Mouse (Mus musculus) heart, postnatal 0 days (tissue): ENCODE measurements around the gene Lrrc55.

Experiments
- CTCF ChIP-seq: IDR thresholded peaks from 2 replicates; pipeline ENCODE4 v1.5.1; 2016; ENCODE audit warnings: antibody characterized with exemption, control low read depth, low read depth
- EP300 ChIP-seq: IDR thresholded peaks from 2 replicates; pipeline ENCODE4 v1.6.1; 2016; ENCODE audit warnings: antibody characterized with exemption, low read depth

DNA sequence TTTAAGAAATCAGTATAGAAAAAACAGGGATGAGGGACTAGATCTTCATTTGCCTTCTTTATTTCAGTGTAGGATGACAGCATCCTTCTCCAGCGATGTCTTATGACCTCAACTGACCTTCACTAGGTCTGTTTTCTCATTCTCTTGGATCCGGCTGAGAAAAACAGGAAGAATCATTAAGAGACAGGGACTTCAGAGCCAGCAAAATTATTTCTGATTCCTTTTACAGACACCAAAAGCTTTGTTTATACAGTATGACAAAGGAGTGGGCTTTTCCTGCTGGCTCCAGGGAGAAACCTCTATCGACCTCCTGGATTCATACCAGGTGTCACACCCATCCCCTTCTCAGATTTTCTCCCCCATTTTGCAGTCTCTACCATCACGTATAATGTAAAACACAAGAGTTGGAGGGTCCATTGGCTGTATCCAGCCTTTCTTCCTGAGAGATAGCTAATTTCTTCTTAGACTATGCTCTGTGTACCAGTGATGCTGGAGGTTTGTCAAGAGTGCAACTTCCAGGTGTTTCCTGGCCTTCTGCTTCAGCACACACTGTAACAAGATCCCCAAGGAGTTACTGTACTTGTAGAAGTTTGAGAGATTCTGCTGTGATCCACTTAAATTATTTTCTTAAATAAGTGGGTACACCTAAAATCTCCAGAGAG lies 18.7 kb downstream of the Lrrc55 start:
- TF ChIP-seq CTCF (no peak), EP300 (peak; percentile 66)
